Mouse (Mus musculus): ENCODE results near the gene Tmem30a. TPM values are rescaled to one million over a fixed set of nuclear protein-coding genes. Genes with fewer than 3 reads are reported as not detected.

The Tmem30a gene
- total RNA-seq (2023): 88.8 TPM

GRCm38 (mm10) chr9:79792841-79793835, at the start of gene Tmem30a:
Gene Tmem30a (minus strand): TSS chr9:79793507.

GRCm38 (mm10) chr9:79759385-79760005, 33.8 kb downstream of the Tmem30a start, which contains the start of gene Cox7a2:
Gene Cox7a2 (minus strand): TSS chr9:79759878.

Other genes starting within 250 kb of the Tmem30a start
- 0.12 TPM for gene Col12a1, start 74.7 kb downstream of the Tmem30a start, total RNA-seq (2023)
- 92.3 TPM for gene Cox7a2, start 33.6 kb downstream of the Tmem30a start, total RNA-seq (2023)
- gene Filip1, start 219.3 kb upstream of the Tmem30a start, total RNA-seq (2023): 0.86 TPM

All from CD4-positive naive resting alpha-beta T cell, adult 57 days (primary cell).